In the genomic region with DNA sequence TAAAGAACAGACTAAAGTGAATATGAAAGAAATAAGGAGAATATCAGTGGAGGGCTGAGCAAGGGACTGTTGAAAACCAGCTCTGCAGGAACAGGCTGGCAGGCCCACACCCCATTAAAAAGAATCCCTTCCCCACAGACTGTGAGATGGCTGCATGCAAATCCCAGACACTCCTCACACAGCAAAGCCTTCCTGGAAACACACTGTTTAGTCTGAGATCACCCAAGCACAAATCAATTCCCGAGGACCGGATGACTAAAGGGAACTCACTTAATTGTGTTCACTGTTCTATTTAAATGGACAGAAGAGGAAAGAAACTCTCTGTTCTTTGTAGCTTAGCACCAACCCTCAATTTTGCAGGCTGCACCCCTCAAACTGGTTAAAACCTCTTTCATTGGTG, we compare ENCODE assay signal across 29 mouse cellular contexts.
DNase-seq lines count a peak whose midpoint lies in the region; ATAC-seq lines count a peak whose summit lies in the region.
"Had no signal": no experiment of that assay in that cellular context is flagged by ENCODE, and none has a peak within 500 bp of the region (broad histone marks: within the 10 kb centered on the region; RNA-seq: fewer than 3 reads in every experiment).

No protein-coding gene starts in this region.

- H3K27me3 ChIP-seq in embryonic facial prominence, embryonic 11.5 days (ENCODE audit: control insufficient read depth, insufficient read depth, low read length): no peaks in the 10 kb centered on the region
- no peaks in the 10 kb centered on the region for H3K27me3 ChIP-seq in embryonic facial prominence, embryonic 10.5 days (replicated peaks; ENCODE audit: low read depth, poor library complexity, severe bottlenecking)
- H3K27me3 ChIP-seq in hindbrain, embryonic 14.5 days (ENCODE audit: control insufficient read depth, insufficient read depth, low read length): no peaks in the 10 kb centered on the region
- no peaks in the 10 kb centered on the region for H3K27me3 ChIP-seq in hindbrain, embryonic 12.5 days
- no peaks in the 10 kb centered on the region for H3K27me3 ChIP-seq in neural tube, embryonic 14.5 days (ENCODE audit: control insufficient read depth, insufficient read depth, low read length)
- H3K27me3 ChIP-seq in forebrain, embryonic 16.5 days (replicated peaks; ENCODE audit: control insufficient read depth, insufficient read depth, low read length): no peaks in the 10 kb centered on the region
- H3K27me3 ChIP-seq: CH12.LX; embryonic facial prominence, embryonic 15.5 days; heart, embryonic 13.5 days; limb, embryonic 12.5 days; liver, embryonic 15.5 days had no signal

- H3K4me2 ChIP-seq in embryonic facial prominence, embryonic 11.5 days (ENCODE audit: low read depth, low read length): no peak overlapping the region
- no peak overlapping the region for H3K4me2 ChIP-seq in hindbrain, embryonic 14.5 days (replicated peaks)
- no peak overlapping the region for H3K4me2 ChIP-seq in hindbrain, embryonic 12.5 days (replicated peaks)
- no peak overlapping the region for H3K4me2 ChIP-seq in neural tube, embryonic 14.5 days (ENCODE audit: low read depth, low read length)
- H3K4me2 ChIP-seq in forebrain, embryonic 16.5 days (ENCODE audit: low read length): no peak overlapping the region
- H3K4me2 ChIP-seq: embryonic facial prominence, embryonic 15.5 days; heart, embryonic 13.5 days; limb, embryonic 12.5 days; liver, embryonic 15.5 days; lung, embryonic 14.5 days; midbrain, embryonic 11.5 days had no signal

- no peak overlapping the region for H3K9ac ChIP-seq in embryonic facial prominence, embryonic 11.5 days (replicated peaks; ENCODE audit: low read length)
- H3K9ac ChIP-seq in hindbrain, embryonic 14.5 days: no peak overlapping the region
- H3K9ac ChIP-seq in hindbrain, embryonic 12.5 days: no peak overlapping the region
- H3K9ac ChIP-seq in neural tube, embryonic 14.5 days (replicated peaks; ENCODE audit: low read depth, low read length): no peak overlapping the region
- no peak overlapping the region for H3K9ac ChIP-seq in forebrain, embryonic 16.5 days (replicated peaks; ENCODE audit: low read depth, low read length)
- H3K9ac ChIP-seq: embryonic facial prominence, embryonic 15.5 days; heart, embryonic 13.5 days; limb, embryonic 12.5 days; liver, embryonic 15.5 days; lung, embryonic 14.5 days had no signal

- no peaks in the 10 kb centered on the region for H3K4me1 ChIP-seq in embryonic facial prominence, embryonic 11.5 days (ENCODE audit: control insufficient read depth, insufficient read depth, low read length)
- 0 out of 2 replicates have a peak, but pooled peaks cover 3% of the 10 kb centered on the region for H3K4me1 ChIP-seq in embryonic facial prominence, embryonic 10.5 days
- H3K4me1 ChIP-seq in hindbrain, embryonic 14.5 days (replicated peaks; ENCODE audit: control insufficient read depth, insufficient read depth, low read length): no peaks in the 10 kb centered on the region
- no peaks in the 10 kb centered on the region for H3K4me1 ChIP-seq in hindbrain, embryonic 12.5 days
- H3K4me1 ChIP-seq in neural tube, embryonic 14.5 days (ENCODE audit: control insufficient read depth, insufficient read depth, low read length): no peaks in the 10 kb centered on the region
- 0 out of 2 replicates have a peak, but pooled peaks cover 3% of the 10 kb centered on the region for H3K4me1 ChIP-seq in forebrain, embryonic 16.5 days (replicated peaks; ENCODE audit: control insufficient read depth, insufficient read depth, low read length)
- H3K4me1 ChIP-seq: embryonic facial prominence, embryonic 15.5 days; liver, embryonic 15.5 days had no signal

- peak; percentile 14 for DNase-seq in embryonic facial prominence, embryonic 11.5 days (ENCODE audit: low spot score)
- no peak for DNase-seq in embryonic facial prominence, embryonic 10.5 days (ENCODE audit: low spot score)
- no peak for DNase-seq in hindbrain, embryonic 14.5 days (ENCODE audit: low spot score)
- DNase-seq in neural tube, embryonic 10.5 days (ENCODE audit: extremely low spot score, low spot score): no peak
- no peak for DNase-seq in left cerebral cortex, adult 9 months (ENCODE audit: low spot score in 2 of 2)
- DNase-seq: adrenal gland, postnatal 25 days; cerebellum, adult 18-20 months; cerebellum, postnatal 10 days; gastrocnemius, adult 2 months; gastrocnemius, postnatal 36 days; heart, postnatal 10 days; kidney, adult 2 months; kidney, postnatal 14 days; layer of hippocampus, adult 9-11 months; lung, embryonic 14.5 days; lung, postnatal 14 days; thymus, adult 2 months; thymus, postnatal 4 days had no signal

- H3K9me3 ChIP-seq in embryonic facial prominence, embryonic 11.5 days (replicated peaks; ENCODE audit: control insufficient read depth, low read length): no peaks in the 10 kb centered on the region
- H3K9me3 ChIP-seq in embryonic facial prominence, embryonic 10.5 days: no peaks in the 10 kb centered on the region
- no peaks in the 10 kb centered on the region for H3K9me3 ChIP-seq in hindbrain, embryonic 14.5 days (ENCODE audit: control insufficient read depth, low read length)
- H3K9me3 ChIP-seq in hindbrain, embryonic 12.5 days (replicated peaks): no peaks in the 10 kb centered on the region
- H3K9me3 ChIP-seq in neural tube, embryonic 14.5 days (ENCODE audit: control insufficient read depth, low read length): no peaks in the 10 kb centered on the region
- H3K9me3 ChIP-seq in forebrain, embryonic 16.5 days (ENCODE audit: control insufficient read depth, low read length): no peaks in the 10 kb centered on the region
- H3K9me3 ChIP-seq: embryonic facial prominence, embryonic 15.5 days; heart, embryonic 13.5 days; limb, embryonic 12.5 days; liver, embryonic 15.5 days had no signal

- H3K4me3 ChIP-seq in embryonic facial prominence, embryonic 11.5 days (ENCODE audit: low read depth, low read length): no peak overlapping the region
- H3K4me3 ChIP-seq in embryonic facial prominence, embryonic 10.5 days: no peak overlapping the region
- no peak overlapping the region for H3K4me3 ChIP-seq in hindbrain, embryonic 14.5 days (replicated peaks; ENCODE audit: low read length)
- H3K4me3 ChIP-seq in hindbrain, embryonic 12.5 days: no peak overlapping the region
- H3K4me3 ChIP-seq in neural tube, embryonic 14.5 days (ENCODE audit: low read depth, low read length): no peak overlapping the region
- H3K4me3 ChIP-seq in forebrain, embryonic 16.5 days (replicated peaks; ENCODE audit: low read length): no peak overlapping the region
- H3K4me3 ChIP-seq: embryonic facial prominence, embryonic 15.5 days; gastrocnemius, adult 2 months; heart, embryonic 13.5 days; limb, embryonic 12.5 days; liver, embryonic 15.5 days; myocyte had no signal

- H3K27ac ChIP-seq in embryonic facial prominence, embryonic 11.5 days (replicated peaks; ENCODE audit: low read depth, low read length): no peak overlapping the region
- H3K27ac ChIP-seq in embryonic facial prominence, embryonic 10.5 days (replicated peaks): no peak overlapping the region
- no peak overlapping the region for H3K27ac ChIP-seq in hindbrain, embryonic 14.5 days
- H3K27ac ChIP-seq in hindbrain, embryonic 12.5 days: no peak overlapping the region
- H3K27ac ChIP-seq in neural tube, embryonic 14.5 days (ENCODE audit: low read depth, low read length): no peak overlapping the region
- H3K27ac ChIP-seq in forebrain, embryonic 16.5 days (ENCODE audit: low read length): no peak overlapping the region
- H3K27ac ChIP-seq: embryonic facial prominence, embryonic 15.5 days; gastrocnemius, adult 2 months; heart, embryonic 13.5 days; limb, embryonic 12.5 days; liver, embryonic 15.5 days had no signal

- no peak for ATAC-seq in embryonic facial prominence, embryonic 11.5 days (replicated peaks; ENCODE audit: insufficient number of reproducible peaks, low FRiP score, low TSS enrichment, low read depth)
- peak; percentile 49; the same call in 1 of the 2 replicates for ATAC-seq in hindbrain, embryonic 14.5 days (ENCODE audit: low FRiP score)
- ATAC-seq in hindbrain, embryonic 12.5 days (ENCODE audit: low FRiP score): no peak
- peak; percentile 60; the same call in 1 of the 2 replicates for ATAC-seq in neural tube, embryonic 14.5 days (ENCODE audit: low read depth)
- peak; percentile 37; the same call in 1 of the 2 replicates for ATAC-seq in forebrain, embryonic 16.5 days
- ATAC-seq: hindbrain, embryonic 16.5 days had no signal

- no peaks in the 10 kb centered on the region for H3K36me3 ChIP-seq in embryonic facial prominence, embryonic 11.5 days (replicated peaks; ENCODE audit: control insufficient read depth, insufficient read depth, low read depth, low read length)
- no peaks in the 10 kb centered on the region for H3K36me3 ChIP-seq in embryonic facial prominence, embryonic 10.5 days (replicated peaks)
- no peaks in the 10 kb centered on the region for H3K36me3 ChIP-seq in hindbrain, embryonic 14.5 days (replicated peaks; ENCODE audit: control insufficient read depth, insufficient read depth)
- no peaks in the 10 kb centered on the region for H3K36me3 ChIP-seq in hindbrain, embryonic 12.5 days
- no peaks in the 10 kb centered on the region for H3K36me3 ChIP-seq in neural tube, embryonic 14.5 days (ENCODE audit: control insufficient read depth, insufficient read depth, low read length)
- H3K36me3 ChIP-seq in forebrain, embryonic 16.5 days (ENCODE audit: control insufficient read depth, insufficient read depth): no peaks in the 10 kb centered on the region
- H3K36me3 ChIP-seq: embryonic facial prominence, embryonic 15.5 days; heart, embryonic 13.5 days; limb, embryonic 12.5 days; liver, embryonic 15.5 days had no signal

- WGBS in embryonic facial prominence, embryonic 11.5 days: 41% methylated on average over 2 of the region's 2 CpGs
- 54% methylated on average over 2 of the region's 2 CpGs for WGBS in embryonic facial prominence, embryonic 10.5 days
- WGBS in hindbrain, embryonic 14.5 days: 33% methylated on average over 2 of the region's 2 CpGs
- 37% methylated on average over 2 of the region's 2 CpGs for WGBS in hindbrain, embryonic 12.5 days
- WGBS in neural tube, embryonic 14.5 days: 31% methylated on average over 2 of the region's 2 CpGs
- 4% methylated on average over 2 of the region's 2 CpGs for WGBS in forebrain, embryonic 16.5 days

Comparison
In these comparisons a context has a peak if more than half of its experiments do, and no peak if none do; other contexts are left out.
1. ATAC-seq: peak in hindbrain, embryonic 14.5 days (single experiment), neural tube, embryonic 14.5 days (single experiment) and forebrain, embryonic 16.5 days (single experiment); none in embryonic facial prominence, embryonic 11.5 days (single experiment) and hindbrain, embryonic 12.5 days (single experiment).